Mouse (Mus musculus) liver, embryonic 14.5 days (tissue): Measurements from ENCODE around the gene Ppia.

Experiments
- CTCF ChIP-seq: IDR thresholded peaks from 2 replicates; pipeline ENCODE4 v1.5.1; 2016; ENCODE audit warnings: antibody characterized with exemption, low read depth, control low read depth
- EP300 ChIP-seq: IDR thresholded peaks from 2 replicates; pipeline ENCODE4 v1.6.1; 2016; ENCODE audit warnings: antibody characterized with exemption, low read depth

DNA sequence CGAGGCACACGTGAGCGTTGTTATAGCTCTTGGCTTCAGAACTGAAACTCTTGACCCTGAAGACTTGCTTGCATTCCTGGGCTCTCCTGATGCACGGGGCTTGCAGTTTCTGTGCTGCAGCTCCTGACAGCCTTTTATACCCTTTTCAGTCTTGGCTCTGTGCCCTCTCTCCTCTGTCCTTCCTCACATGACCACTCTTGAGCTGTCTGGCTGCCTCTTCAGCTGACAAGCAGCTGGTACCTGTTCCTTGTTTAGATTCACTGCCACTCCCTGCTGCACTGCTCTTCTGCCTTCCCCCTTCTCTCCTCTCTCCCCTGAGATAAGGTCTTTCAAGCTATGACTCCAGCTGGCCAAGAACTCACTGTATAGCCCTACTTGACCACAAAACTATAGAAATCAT lies 32.2 kb downstream of the Ppia start:
- TF ChIP-seq CTCF (no peak), EP300 (no peak)
